20 mouse cellular contexts compared by ENCODE assay signal in the genomic region with DNA sequence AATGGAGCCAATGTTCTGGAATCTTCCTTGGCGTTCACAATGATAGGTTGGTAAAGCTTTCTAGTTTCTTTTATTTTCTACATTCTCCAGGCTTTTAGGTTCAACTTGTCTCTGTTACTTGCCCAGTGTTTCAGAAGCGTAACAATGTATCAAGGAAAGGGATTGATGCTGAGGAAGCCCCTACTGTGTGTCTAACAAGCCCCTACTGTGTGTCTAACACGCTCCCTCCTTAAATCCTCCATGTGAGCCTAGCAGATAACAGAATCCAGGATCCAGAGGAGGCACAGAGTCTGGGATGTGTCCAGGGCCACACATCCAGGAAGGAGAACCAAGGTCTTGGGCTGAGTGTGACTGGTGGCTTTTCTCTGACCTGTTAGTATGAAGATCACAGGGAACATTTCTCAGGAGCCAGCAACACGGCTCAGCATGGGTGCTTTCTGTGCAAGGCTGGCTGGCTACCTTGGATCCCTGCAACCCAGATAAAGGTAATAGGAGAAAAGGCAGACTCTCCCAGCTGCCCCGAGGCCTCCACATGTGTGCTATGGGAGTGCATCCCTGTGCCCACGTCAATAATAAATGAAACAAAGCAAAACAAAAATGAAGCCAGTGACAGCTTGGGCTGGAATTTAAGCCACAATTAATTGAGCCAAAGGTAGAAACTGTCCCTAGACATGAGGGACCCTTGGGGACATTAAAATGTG. TPM values are rescaled to one million over a fixed set of nuclear protein-coding genes. Genes with fewer than 3 reads are reported as not detected.
"Had no signal": no experiment of that assay in that cellular context is flagged by ENCODE, and none has a peak within 500 bp of the region (broad histone marks: within the 10 kb centered on the region; RNA-seq: fewer than 3 reads in every experiment).

No protein-coding gene starts in this region.

- H3K27ac ChIP-seq: left cerebral cortex, adult 2 months; limb, embryonic 12.5 days; limb, embryonic 15.5 days; liver, embryonic 14.5 days; macrophage; midbrain, embryonic 12.5 days; midbrain, embryonic 15.5 days; neural tube, embryonic 12.5 days; neural tube, embryonic 15.5 days had no signal

- H3K9me3 ChIP-seq: limb, embryonic 12.5 days; limb, embryonic 15.5 days; midbrain, embryonic 12.5 days; midbrain, embryonic 15.5 days; neural tube, embryonic 12.5 days; neural tube, embryonic 15.5 days had no signal

- H3K9ac ChIP-seq: limb, embryonic 12.5 days; limb, embryonic 15.5 days; liver, embryonic 14.5 days; liver, postnatal 0 days; lung, embryonic 14.5 days; midbrain, embryonic 12.5 days; midbrain, embryonic 15.5 days; neural tube, embryonic 12.5 days; neural tube, embryonic 15.5 days had no signal

- H3K36me3 ChIP-seq: limb, embryonic 12.5 days; limb, embryonic 15.5 days; midbrain, embryonic 12.5 days; midbrain, embryonic 15.5 days; neural tube, embryonic 12.5 days; neural tube, embryonic 15.5 days had no signal

- DNase-seq: kidney, postnatal 14 days; kidney, postnatal 4 days; left cerebral cortex, postnatal 4 days; right cerebral cortex, postnatal 25 days; thymus, adult 18-20 months; thymus, postnatal 36 days had no signal

- H3K4me3 ChIP-seq: left cerebral cortex, adult 2 months; limb, embryonic 12.5 days; limb, embryonic 15.5 days; midbrain, embryonic 12.5 days; midbrain, embryonic 15.5 days; neural tube, embryonic 12.5 days; neural tube, embryonic 15.5 days had no signal

- ATAC-seq: lung, postnatal 0 days had no signal

- H3K4me2 ChIP-seq: limb, embryonic 12.5 days; limb, embryonic 15.5 days; liver, embryonic 11.5 days; lung, embryonic 14.5 days; midbrain, embryonic 12.5 days; neural tube, embryonic 12.5 days; neural tube, embryonic 15.5 days had no signal

RNA-seq across cellular contexts. Expression of gene Loxl4, which starts 46.0 kb away (rescaled TPM):
- total RNA-seq: megakaryocyte, adult 5-6 weeks had no signal
- polyA plus RNA-seq: macrophage had no signal
